Mouse (Mus musculus) midbrain, embryonic 10.5 days (tissue): ENCODE results near the gene Hdac4. TPM values are rescaled to one million over a fixed set of nuclear protein-coding genes. Genes with fewer than 3 reads are reported as not detected.

Experiments used
- DNase-seq: peaks from one replicate; pipeline ENCODE4 v3.0.0-alpha.2; 2017; ENCODE audit warnings: low spot score
- H3K27ac ChIP-seq: fragments of 300-500 bp; sonication (generic); replicated peaks from 2 replicates; pipeline ENCODE4 v1.5.1; 2016; ENCODE audit warnings: mild to moderate bottlenecking
- H3K27me3 ChIP-seq: fragments of 300-500 bp; sonication (generic); 2 replicates; pipeline ENCODE4 v1.6.1; 2016; ENCODE audit warnings: low read depth, mild to moderate bottlenecking; ENCODE audit not compliant: poor library complexity, severe bottlenecking
- H3K36me3 ChIP-seq: fragments of 300-500 bp; sonication (generic); 2 replicates; pipeline ENCODE4 v1.6.1; 2016; ENCODE audit warnings: mild to moderate bottlenecking, moderate library complexity
- H3K4me1 ChIP-seq: fragments of 300-500 bp; sonication (generic); 2 replicates; pipeline ENCODE4 v1.6.1; 2016
- H3K4me3 ChIP-seq: fragments of 300-500 bp; sonication (generic); 2 replicates; pipeline ENCODE4 v1.5.1; 2016; ENCODE audit warnings: mild to moderate bottlenecking, moderate library complexity
- H3K9me3 ChIP-seq: fragments of 300-500 bp; sonication (generic); replicated peaks from 2 replicates; pipeline ENCODE4 v1.6.1; 2016; ENCODE audit warnings: mild to moderate bottlenecking
- WGBS: fragments of 180-500 bp; shearing (Covaris S2); methylation state at CpG from one replicate; pipeline ENCODE4 v1.1.7; 2016; 5-methylcytosine and 5-hydroxymethylcytosine counted together
- polyA plus RNA-seq: library from polyadenylated mRNA; unstranded; fragments of >200 nt; fragmentation: Nextera tagmentation; extraction: Ambion mirVana; gene quantifications from 2 replicates; pipeline ENCODE4 v1.2.1, GENCODE M21; 2016

Gene Hdac4
- polyA plus RNA-seq, 1 experiment from 2014 or later, result 20.1 TPM

GRCm38 (mm10) chr1:91894286-91894685, 301.2 kb downstream of the Hdac4 start:
- 85% methylated on average over 5 of the region's 5 CpGs for WGBS
- no peaks in the 10 kb centered on the region for H3K4me1 ChIP-seq
- H3K27me3 ChIP-seq, result no peaks in the 10 kb centered on the region
- H3K9me3 ChIP-seq, result peaks cover 5% of the 10 kb centered on the region; the same call in 1 of the 2 replicates
- DNase-seq, result no peak
- H3K36me3 ChIP-seq, result no peaks in the 10 kb centered on the region
- no peak overlapping the region for H3K4me3 ChIP-seq
- H3K27ac ChIP-seq, result no peak overlapping the region

DNA sequence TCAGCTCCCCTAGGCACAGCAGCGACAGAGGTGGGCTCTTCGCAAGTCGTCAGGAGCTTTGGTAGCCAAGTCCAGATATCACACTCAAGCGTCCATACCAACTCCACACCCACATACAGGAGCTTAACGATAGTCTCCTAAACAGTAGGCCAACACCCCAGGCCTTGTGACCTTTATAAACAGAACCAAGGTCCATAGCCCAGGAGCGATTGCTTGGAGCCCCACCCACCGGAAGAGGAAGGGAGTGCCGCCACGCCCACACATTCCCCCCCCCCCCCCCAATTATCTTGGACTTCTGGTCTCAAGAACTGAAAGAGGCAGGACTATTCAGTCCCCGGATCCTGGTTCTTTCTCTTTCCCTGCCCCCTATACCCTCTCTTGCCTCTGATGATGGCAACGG, 301.9 kb downstream of the Hdac4 start:
- Histone ChIP-seq H3K9me3 (peaks cover 5% of the 10 kb centered on the region; the same call in 1 of the 2 replicates), H3K27ac (no peak overlapping the region), H3K36me3 (no peaks in the 10 kb centered on the region), H3K4me3 (no peak overlapping the region), H3K4me1 (no peaks in the 10 kb centered on the region), H3K27me3 (no peaks in the 10 kb centered on the region)
- DNase-seq, result no peak
- 94% methylated on average over 11 of the region's 11 CpGs for WGBS

- Histone ChIP-seq H3K36me3 (no peaks in the 10 kb centered on the region), H3K9me3 (peaks cover 11% of the 10 kb centered on the region; the same call in 1 of the 2 replicates), H3K27me3 (no peaks in the 10 kb centered on the region), H3K27ac (no peak overlapping the region), H3K4me1 (peaks cover 4% of the 10 kb centered on the region), H3K4me3 (no peak overlapping the region)
- no peak for DNase-seq
- 81% methylated on average over 5 of the region's 5 CpGs for WGBS
These were observed 312.4 kb downstream of the Hdac4 start for GRCm38 (mm10) chr1:91883115-91883514.

DNA sequence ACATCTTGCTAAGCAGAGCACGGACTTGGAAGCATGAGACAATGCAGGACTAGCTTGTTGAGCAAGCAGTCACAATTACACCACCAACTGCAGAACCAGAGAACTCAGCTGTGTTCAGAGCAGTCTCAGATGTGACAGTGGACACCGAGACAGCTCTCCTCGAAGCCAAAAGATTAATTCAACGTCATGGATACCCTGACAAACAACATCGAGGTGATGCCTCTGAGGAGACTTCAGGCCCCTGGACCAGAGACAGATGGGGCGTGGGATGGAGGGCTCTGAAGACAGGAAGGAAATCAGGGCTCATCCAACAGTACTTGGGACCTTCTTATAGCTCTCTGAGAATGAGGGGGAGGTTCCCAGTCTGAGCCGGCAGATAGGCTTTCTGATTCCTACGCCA, 314.6 kb downstream of the Hdac4 start:
- peaks cover 11% of the 10 kb centered on the region; the same call in 1 of the 2 replicates for H3K9me3 ChIP-seq
- peaks cover 4% of the 10 kb centered on the region for H3K4me1 ChIP-seq
- 84% methylated on average over 8 of the region's 8 CpGs for WGBS
- H3K4me3 ChIP-seq, result no peak overlapping the region
- DNase-seq, result no peak
- no peak overlapping the region for H3K27ac ChIP-seq
- H3K36me3 ChIP-seq, result no peaks in the 10 kb centered on the region
- H3K27me3 ChIP-seq, result no peaks in the 10 kb centered on the region

- H3K36me3 ChIP-seq, result no peaks in the 10 kb centered on the region
- H3K4me3 ChIP-seq, result no peak overlapping the region
- peaks cover 11% of the 10 kb centered on the region; the same call in 1 of the 2 replicates for H3K9me3 ChIP-seq
- WGBS, result 93% methylated on average over 12 of the region's 12 CpGs
- peaks cover 4% of the 10 kb centered on the region for H3K4me1 ChIP-seq
- DNase-seq, result no peak
- H3K27me3 ChIP-seq, result no peaks in the 10 kb centered on the region
- no peak overlapping the region for H3K27ac ChIP-seq
These were observed 315.3 kb downstream of the Hdac4 start for GRCm38 (mm10) chr1:91880156-91880555.
